Mouse (Mus musculus) urinary bladder, postnatal 14 days (tissue): ENCODE results near the gene Usp34.
"Not testable (repeated sequence)": the region's sequence is repeated elsewhere in the genome, so short reads cannot be mapped to it uniquely, and the experiment has no call there.

Experiments used
- DNase-seq: peaks from one replicate; pipeline ENCODE4 v3.0.0; 2021; ENCODE audit warnings: low spot score

Usp34 gene

DNA sequence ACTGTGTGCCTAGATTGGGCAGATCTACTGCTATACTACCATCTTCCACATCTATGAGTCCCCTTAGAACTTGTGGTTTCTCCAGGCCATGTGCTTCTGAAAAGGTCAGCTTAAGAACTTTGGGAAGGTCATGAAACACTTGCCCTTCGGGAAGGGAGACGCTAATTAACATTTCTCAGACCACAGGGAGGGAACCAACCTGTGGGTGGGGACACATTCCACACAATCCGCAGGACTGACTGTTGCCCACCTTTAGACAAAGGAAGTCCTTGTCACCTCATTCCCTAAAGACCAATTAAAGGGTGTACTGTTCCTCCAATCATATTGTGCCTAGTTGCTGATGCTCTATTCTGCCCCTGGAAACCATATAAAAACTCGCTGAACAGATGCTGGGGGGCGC lies 198.1 kb downstream of the Usp34 start:
- DNase-seq, result not testable (repeated sequence)

DNA sequence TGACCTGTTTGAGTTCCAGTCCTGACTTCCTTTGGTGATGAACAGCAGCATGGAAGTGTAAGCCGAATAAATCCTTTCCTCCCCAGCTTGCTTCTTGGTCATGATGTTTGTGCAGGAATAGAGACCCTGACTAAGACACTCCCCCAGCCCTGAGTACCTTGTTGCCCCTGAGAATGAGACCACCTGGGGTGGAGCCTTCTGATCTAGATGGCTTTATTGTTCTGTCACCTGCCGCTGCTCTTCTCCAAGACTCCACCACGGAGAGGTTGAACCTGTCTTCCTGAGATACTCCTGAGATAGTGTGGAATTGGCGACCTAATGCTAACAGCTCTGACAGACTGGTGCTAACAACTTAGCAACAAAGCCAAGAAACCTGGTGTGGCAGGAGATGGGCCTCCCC lies 208.1 kb downstream of the Usp34 start:
- DNase-seq, result not testable (repeated sequence)

DNA sequence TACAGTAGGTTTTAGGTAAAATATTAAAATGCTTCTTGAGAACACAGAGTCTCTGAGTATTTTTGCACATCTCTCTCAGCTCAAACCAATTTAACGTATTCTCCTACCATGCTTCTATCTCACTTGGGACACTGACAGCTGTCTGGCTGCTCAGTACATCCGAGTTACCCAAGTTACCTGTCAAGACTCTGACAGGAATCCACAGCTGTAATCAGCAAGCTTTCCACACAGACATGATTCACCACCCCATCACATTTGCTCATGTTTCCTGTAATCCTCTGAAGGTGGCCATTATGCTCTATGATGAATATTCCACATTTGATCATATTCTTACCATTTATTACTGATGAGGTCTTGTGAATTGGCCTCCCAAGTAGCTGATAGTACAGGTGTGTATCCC lies 208.6 kb downstream of the Usp34 start:
- no peak for DNase-seq

DNA sequence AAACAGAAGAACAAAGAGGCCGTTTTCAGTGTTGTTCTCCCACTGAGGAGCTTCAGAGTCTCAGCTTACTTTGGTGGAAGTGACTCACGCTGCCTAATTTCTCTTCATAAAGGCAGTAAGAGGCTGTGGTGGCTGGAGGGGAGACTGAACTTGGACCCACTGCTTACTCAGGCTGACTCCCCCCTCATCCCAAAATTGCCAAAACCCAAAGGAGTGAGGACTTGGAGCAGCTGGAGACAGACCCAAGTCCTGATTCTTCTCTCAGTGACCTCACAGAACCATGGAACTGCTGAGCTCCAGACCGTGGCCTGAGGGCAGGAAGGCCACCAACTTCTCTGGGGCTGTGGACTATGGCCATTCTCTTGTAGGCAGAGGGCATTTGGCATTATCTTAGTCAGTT lies 212.3 kb downstream of the Usp34 start:
- DNase-seq, result no peak

DNA sequence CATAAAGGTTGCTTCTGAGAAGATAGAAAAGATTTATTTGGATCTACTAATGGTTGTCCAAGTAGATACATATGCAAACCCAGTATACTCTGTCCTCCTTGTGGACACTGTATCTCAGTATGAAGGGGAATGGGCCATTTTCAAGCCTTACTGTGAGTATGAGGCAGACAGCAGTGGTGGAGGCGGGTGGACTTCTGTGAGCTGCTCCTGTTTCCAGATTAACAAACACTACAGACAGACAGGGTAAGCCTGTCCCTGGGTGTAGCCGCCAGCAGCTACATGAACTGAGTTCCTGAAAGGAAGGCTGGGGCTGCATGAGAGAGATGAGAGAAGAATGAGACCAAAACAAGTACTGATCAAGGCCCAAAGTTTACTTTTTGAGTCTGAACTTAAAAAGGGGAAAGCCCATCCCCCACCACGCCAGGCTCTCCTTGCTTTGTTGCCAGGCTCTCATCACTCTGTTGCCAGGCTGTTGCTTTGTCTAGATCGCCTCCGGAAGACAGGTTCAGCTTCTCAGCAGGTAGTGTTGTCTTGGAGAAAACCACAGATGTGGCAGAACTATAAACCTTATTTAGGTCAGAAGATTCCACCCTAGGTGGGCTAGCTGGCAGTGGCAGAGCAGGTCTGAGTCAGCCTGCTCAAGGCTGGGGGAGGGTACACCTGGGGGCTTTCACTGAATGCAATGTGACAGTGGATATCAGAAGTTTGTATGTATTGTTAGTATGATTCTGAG lies 213.9 kb downstream of the Usp34 start, which contains the start of gene 1700093K21Rik:
Gene 1700093K21Rik, minus strand, starts transcription at position 683 of the 733 bp plus-strand sequence.
- no peak for DNase-seq

DNA sequence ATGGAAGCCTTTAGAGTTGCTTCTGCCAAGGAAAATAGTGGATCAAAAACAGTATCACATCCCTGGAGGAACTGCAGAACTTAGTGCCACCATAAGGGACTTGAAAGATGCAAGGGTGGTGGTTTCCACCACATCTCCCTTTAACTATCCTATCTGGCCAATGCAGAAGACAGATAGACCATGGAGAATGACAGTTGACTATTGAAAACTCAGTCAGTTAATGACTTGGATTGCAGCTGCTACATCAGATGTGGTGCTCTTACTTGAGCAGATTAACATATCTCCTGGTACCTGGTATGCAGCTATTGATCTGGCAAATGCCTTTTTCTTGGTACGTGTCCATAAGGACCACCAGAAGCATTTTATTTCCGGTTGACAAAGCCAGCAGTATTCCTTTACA lies 230.8 kb downstream of the Usp34 start:
- DNase-seq, result no peak
